Mouse (Mus musculus): ENCODE data around the gene Galk2.
A peak's percentile ranks its signal among the peaks of the same experiment; 100 is the strongest.

Gene Galk2

GRCm38 (mm10) chr2:125968811-125969210 lies 109.9 kb downstream of the Galk2 start:
- DNase-seq, result no peak

GRCm38 (mm10) chr2:125973207-125973606 lies 114.3 kb downstream of the Galk2 start:
- DNase-seq, result no peak

GRCm38 (mm10) chr2:125975206-125975605 lies 116.3 kb downstream of the Galk2 start:
- DNase-seq, result no peak

- DNase-seq, result no peak
Measured at GRCm38 (mm10) chr2:125975808-125976345, 117.0 kb downstream of the Galk2 start.

GRCm38 (mm10) chr2:126002291-126002690 lies 143.4 kb downstream of the Galk2 start:
- DNase-seq, result no peak

GRCm38 (mm10) chr2:126006088-126006487 lies 147.2 kb downstream of the Galk2 start:
- peak; percentile 44 to 47 for DNase-seq

GRCm38 (mm10) chr2:126006742-126007141 lies 147.8 kb downstream of the Galk2 start:
- DNase-seq, result no peak

- no peak for DNase-seq
Measured at GRCm38 (mm10) chr2:126014989-126015710, 156.2 kb downstream of the Galk2 start.

GRCm38 (mm10) chr2:126015763-126016473 lies 157.0 kb downstream of the Galk2 start:
- DNase-seq, result no peak

- no peak for DNase-seq
Measured at GRCm38 (mm10) chr2:126031186-126031900, 172.4 kb downstream of the Galk2 start.

GRCm38 (mm10) chr2:126033114-126033972 lies 174.4 kb downstream of the Galk2 start:
- no peak for DNase-seq
